Mouse (Mus musculus) heart, embryonic 14.5 days (tissue): ENCODE measurements around the gene Spag16. TPM values are rescaled to one million over a fixed set of nuclear protein-coding genes. Genes with fewer than 3 reads are reported as not detected.

Source experiments
- ATAC-seq: fragments of 200-750 bp; cut with Nextera tagmentation; 2 replicates; pipeline ENCODE4 v1.8.0; 2017; ENCODE audit warnings: low read depth, moderate TSS enrichment; ENCODE audit not compliant: insufficient number of reproducible peaks, insufficient read depth, low FRiP score
- H3K27ac ChIP-seq, 2 experiments: fragments of 200-500 bp in 1 of 2; fragments of 300-500 bp in 1 of 2; sonication (generic) in 1 of 2; replicated peaks in 1 of 2; 2 replicates each; pipeline ENCODE4 v1.5.1; 2012 to 2014; ENCODE audit warnings: low read depth in 2 of 2, low read length in 2 of 2, control low read depth in 1 of 2, mild to moderate bottlenecking in 1 of 2, mixed read lengths in 1 of 2; ENCODE audit not compliant: control insufficient read depth in 1 of 2, insufficient read depth in 1 of 2
- H3K27me3 ChIP-seq: fragments of 300-500 bp; sonication (generic); 2 replicates; pipeline ENCODE4 v1.6.1; 2014; ENCODE audit warnings: mild to moderate bottlenecking, low read length, control low read depth; ENCODE audit not compliant: control insufficient read depth, insufficient read depth
- H3K36me3 ChIP-seq: fragments of 300-500 bp; sonication (generic); 2 replicates; pipeline ENCODE4 v1.6.1; 2014; ENCODE audit warnings: mild to moderate bottlenecking, control low read depth, low read length, mixed read lengths; ENCODE audit not compliant: control insufficient read depth, insufficient read depth
- H3K4me1 ChIP-seq, 2 experiments: fragments of 200-500 bp in 1 of 2; fragments of 300-500 bp in 1 of 2; sonication (generic) in 1 of 2; 2 replicates each; pipeline ENCODE4 v1.6.1; 2012 to 2014; ENCODE audit warnings: low read length in 2 of 2, control low read depth in 1 of 2, mixed read lengths in 1 of 2; ENCODE audit not compliant: control insufficient read depth in 2 of 2, insufficient read depth in 2 of 2
- H3K4me2 ChIP-seq: fragments of 300-500 bp; sonication (generic); 2 replicates; pipeline ENCODE4 v1.6.1; 2014; ENCODE audit warnings: mild to moderate bottlenecking, low read length
- H3K4me3 ChIP-seq, 2 experiments: fragments of 200-500 bp in 1 of 2; fragments of 300-500 bp in 1 of 2; sonication (generic) in 1 of 2; 2 replicates each; pipeline ENCODE4 v1.5.1; 2012 to 2014; ENCODE audit warnings: low read length in 2 of 2, mild to moderate bottlenecking in 2 of 2, control low read depth in 1 of 2, low read depth in 1 of 2, moderate library complexity in 1 of 2; ENCODE audit not compliant: control insufficient read depth in 1 of 2, insufficient read depth in 1 of 2
- H3K9ac ChIP-seq: fragments of 300-500 bp; sonication (generic); 2 replicates; pipeline ENCODE4 v1.6.1; 2014; ENCODE audit warnings: mild to moderate bottlenecking, low read length
- H3K9me3 ChIP-seq: fragments of 300-500 bp; sonication (generic); 2 replicates; pipeline ENCODE4 v1.6.1; 2016; ENCODE audit warnings: low read length, control low read depth; ENCODE audit not compliant: control insufficient read depth
- WGBS: fragments of 180-500 bp; shearing (Covaris S2); extraction: QIAGEN DNeasy Blood & Tissue Kit; methylation state at CpG from one replicate; pipeline ENCODE4 v1.1.7; 2014; 5-methylcytosine and 5-hydroxymethylcytosine counted together
- polyA plus RNA-seq: library from polyadenylated mRNA; unstranded; fragments of >200 nt; fragmentation: Nextera tagmentation; extraction: Ambion mirVana; gene quantifications from 2 replicates; pipeline ENCODE4 v1.2.1, GENCODE M21; 2014

Gene Spag16
- polyA plus RNA-seq, 1 experiment from 2014 or later = 0.22 TPM

GRCm38 (mm10) chr1:70529771-70530170 is 703.0 kb downstream of the Spag16 start:
- Histone ChIP-seq H3K27me3 (no peaks in the 10 kb centered on the region), H3K4me1 (peaks cover 0 to 10% of the 10 kb centered on the region in 2 experiments; a peak in 2 of 4 replicates), H3K4me2 (no peak overlapping the region), H3K9ac (no peak overlapping the region), H3K27ac (peak overlapping the region in 1 of 2 experiments; percentile 35; a peak in 1 of 4 replicates), H3K9me3 (no peaks in the 10 kb centered on the region), H3K4me3 (no peak overlapping the region), H3K36me3 (no peaks in the 10 kb centered on the region)
- WGBS = 38% methylated on average over 2 of the region's 2 CpGs
- no peak for ATAC-seq

- 57% methylated on average over 2 of the region's 2 CpGs for WGBS
- H3K9ac ChIP-seq = no peak overlapping the region
- H3K4me1 ChIP-seq = no peaks in the 10 kb centered on the region
- H3K4me3 ChIP-seq = no peak overlapping the region
- no peaks in the 10 kb centered on the region for H3K27me3 ChIP-seq
- ATAC-seq = no peak
- no peak overlapping the region for H3K4me2 ChIP-seq
- no peaks in the 10 kb centered on the region for H3K9me3 ChIP-seq
- no peaks in the 10 kb centered on the region for H3K36me3 ChIP-seq
- no peak overlapping the region for H3K27ac ChIP-seq
Measured at GRCm38 (mm10) chr1:70551839-70552238, 725.1 kb downstream of the Spag16 start.

- no peaks in the 10 kb centered on the region for H3K9me3 ChIP-seq
- 78% methylated on average over 3 of the region's 3 CpGs for WGBS
Measured at GRCm38 (mm10) chr1:70621805-70622204, 795.0 kb downstream of the Spag16 start.

GRCm38 (mm10) chr1:70624803-70625460 is 798.2 kb downstream of the Spag16 start:
- Histone ChIP-seq H3K9ac (no peak overlapping the region), H3K27ac (no peak overlapping the region), H3K9me3 (no peaks in the 10 kb centered on the region), H3K27me3 (no peaks in the 10 kb centered on the region), H3K4me3 (no peak overlapping the region), H3K4me1 (no peaks in the 10 kb centered on the region), H3K36me3 (no peaks in the 10 kb centered on the region), H3K4me2 (no peak overlapping the region)
- WGBS = 74% methylated on average over 5 of the region's 5 CpGs
- ATAC-seq = no peak

More at GRCm38 (mm10) chr1:70621805-70622204, 795.0 kb downstream of the Spag16 start:
- Histone ChIP-seq H3K4me1 (no peaks in the 10 kb centered on the region), H3K27ac (no peak overlapping the region), H3K36me3 (no peaks in the 10 kb centered on the region), H3K4me3 (no peak overlapping the region), H3K4me2 (no peak overlapping the region), H3K27me3 (no peaks in the 10 kb centered on the region), H3K9ac (no peak overlapping the region)
- no peak for ATAC-seq

- no peaks in the 10 kb centered on the region for H3K4me1 ChIP-seq
- 81% methylated on average over 4 of the region's 4 CpGs for WGBS
- no peak for ATAC-seq
- no peaks in the 10 kb centered on the region for H3K36me3 ChIP-seq
- no peaks in the 10 kb centered on the region for H3K27me3 ChIP-seq
- no peak overlapping the region for H3K4me2 ChIP-seq
- no peaks in the 10 kb centered on the region for H3K9me3 ChIP-seq
- no peak overlapping the region for H3K4me3 ChIP-seq
- H3K27ac ChIP-seq = no peak overlapping the region
- H3K9ac ChIP-seq = no peak overlapping the region
Measured at GRCm38 (mm10) chr1:70652719-70653118, 825.9 kb downstream of the Spag16 start.

- H3K9ac ChIP-seq = no peak overlapping the region
- no peaks in the 10 kb centered on the region for H3K4me1 ChIP-seq
- H3K27me3 ChIP-seq = no peaks in the 10 kb centered on the region
- no peak overlapping the region for H3K4me3 ChIP-seq
- no peak for ATAC-seq
- no peak overlapping the region for H3K27ac ChIP-seq
- H3K9me3 ChIP-seq = no peaks in the 10 kb centered on the region
- WGBS = 79% methylated on average over 2 of the region's 2 CpGs
- H3K4me2 ChIP-seq = no peak overlapping the region
- H3K36me3 ChIP-seq = no peaks in the 10 kb centered on the region
Measured at GRCm38 (mm10) chr1:70692529-70692928, 865.8 kb downstream of the Spag16 start.

GRCm38 (mm10) chr1:70700270-70700669 is 873.5 kb downstream of the Spag16 start:
- Histone ChIP-seq H3K9me3 (no peaks in the 10 kb centered on the region), H3K27me3 (no peaks in the 10 kb centered on the region), H3K9ac (no peak overlapping the region), H3K4me1 (peaks cover 0 to 9% of the 10 kb centered on the region in 2 experiments; a peak in 1 of 4 replicates), H3K4me2 (no peak overlapping the region), H3K27ac (no peak overlapping the region), H3K36me3 (no peaks in the 10 kb centered on the region), H3K4me3 (no peak overlapping the region)
- no peak for ATAC-seq
- 73% methylated on average over 5 of the region's 5 CpGs for WGBS

GRCm38 (mm10) chr1:70703934-70704333 is 877.2 kb downstream of the Spag16 start:
- H3K4me3 ChIP-seq = no peak overlapping the region
- H3K27ac ChIP-seq = peak overlapping the region; percentile 3 to 56; a peak in 1 of 4 replicates
- no peak; the same call in 1 of the 2 replicates for ATAC-seq
- no peak overlapping the region for H3K4me2 ChIP-seq
- no peak overlapping the region for H3K9ac ChIP-seq
- no peaks in the 10 kb centered on the region for H3K36me3 ChIP-seq
- no peaks in the 10 kb centered on the region for H3K27me3 ChIP-seq
- H3K9me3 ChIP-seq = no peaks in the 10 kb centered on the region
- H3K4me1 ChIP-seq = peaks cover 0 to 9% of the 10 kb centered on the region in 2 experiments; a peak in 1 of 4 replicates
- WGBS = 23% methylated on average over 3 of the region's 3 CpGs
